Mouse (Mus musculus) liver, postnatal 0 days (tissue): ENCODE data around the gene Fem1b.
A peak's percentile ranks its signal among the peaks of the same experiment; 100 is the strongest.

Source experiments
- CTCF ChIP-seq: sonication (generic); IDR thresholded peaks from 2 replicates; pipeline ENCODE4 v1.5.1; 2016; ENCODE audit warnings: antibody characterized with exemption, low read depth
- EP300 ChIP-seq: IDR thresholded peaks from 2 replicates; pipeline ENCODE4 v1.6.1; 2016; ENCODE audit warnings: antibody characterized with exemption, low read depth, mild to moderate bottlenecking

- TF ChIP-seq CTCF, result peak; percentile 42
- no peak for TF ChIP-seq EP300
These were observed 52.1 kb downstream of the Fem1b start for GRCm38 (mm10) chr9:62759601-62760000.
